Mouse (Mus musculus): ENCODE measurements around the gene Olfr884. TPM values are rescaled to one million over a fixed set of nuclear protein-coding genes. Genes with fewer than 3 reads are reported as not detected.

Olfr884 gene
- not detected for polyA plus RNA-seq (2014; fragmentation: Illumina TruSeq; extraction: RNeasy Lipid Tissue Mini Kit (QIAGEN cat#74804); ENCODE audit: low read depth, low replicate concordance)

DNA sequence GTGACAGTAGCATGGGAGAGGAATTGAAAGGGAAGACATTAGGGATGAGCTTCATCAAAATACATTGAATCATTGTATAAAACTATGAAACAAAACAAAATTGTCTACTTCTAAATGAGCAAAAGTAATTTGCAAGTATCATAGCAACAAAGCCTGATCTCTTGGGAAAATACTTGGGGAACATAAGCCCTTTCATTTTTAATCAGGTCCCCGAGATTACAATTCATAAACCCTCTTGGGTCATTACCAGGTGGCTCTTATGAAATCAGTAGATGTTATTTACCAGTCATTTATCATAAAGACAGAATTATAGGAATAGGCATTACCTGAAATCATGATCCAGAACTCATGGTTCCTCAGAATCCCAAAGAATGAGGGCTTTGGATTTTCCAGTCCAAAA is at the start of gene Olfr884:
TSS of gene Olfr884 (plus strand) at position 301 of the 400 bp plus-strand sequence.

DNA sequence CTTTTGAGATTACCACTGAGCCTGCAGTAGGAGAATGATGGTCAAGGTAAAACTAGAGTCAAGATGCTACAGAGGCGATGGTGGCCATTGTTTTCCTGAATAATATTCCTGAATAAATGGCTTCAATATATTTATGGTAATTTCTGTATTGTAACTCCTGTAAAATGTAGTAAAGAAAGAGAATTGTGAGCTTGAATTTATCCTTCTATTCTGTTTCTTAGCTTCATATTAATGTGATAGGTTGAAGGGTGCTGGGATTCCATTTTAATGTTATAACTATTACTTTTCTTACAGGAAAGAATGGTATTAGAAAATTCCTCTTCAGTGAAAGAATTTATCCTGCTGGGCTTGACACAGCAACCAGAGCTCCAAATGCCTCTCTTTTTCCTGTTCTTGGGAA is 20.8 kb upstream of the Olfr884 start, which contains the start of gene Olfr883:
TSS of gene Olfr883 (plus strand) at position 301 of the 400 bp plus-strand sequence.

DNA sequence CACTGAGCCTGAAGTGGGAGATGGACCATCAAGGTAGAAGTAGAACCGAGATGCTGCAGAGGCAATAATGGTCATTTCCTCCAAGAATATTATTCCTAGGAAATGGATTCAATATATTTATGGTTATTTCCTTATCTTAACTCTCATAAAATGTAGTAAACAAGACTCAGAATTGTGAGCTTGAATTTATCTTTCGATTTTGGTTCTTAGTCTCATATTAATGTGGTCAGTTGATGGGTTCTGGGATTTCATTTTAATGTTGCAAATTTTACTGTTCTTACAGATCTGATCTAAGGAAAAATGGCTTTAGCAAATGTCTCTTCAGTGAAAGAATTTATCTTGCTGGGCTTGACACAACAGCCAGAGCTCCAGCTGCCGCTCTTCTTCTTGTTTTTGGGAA is 14.7 kb downstream of the Olfr884 start, which contains the start of gene Olfr885:
TSS of gene Olfr885 (plus strand) at position 301 of the 400 bp plus-strand sequence.

GRCm38 (mm10) chr9:38083772-38084171 is 37.4 kb downstream of the Olfr884 start, which contains the start of gene Olfr887:
Olfr887 (plus strand) TSS chr9:38084072.

Other genes with a start within 250 kb of the Olfr884 start
- not detected for gene Olfr876, start 243.5 kb upstream of the Olfr884 start, polyA plus RNA-seq (2014; fragmentation: Illumina TruSeq; extraction: RNeasy Lipid Tissue Mini Kit (QIAGEN cat#74804); ENCODE audit: low read depth, low replicate concordance)
- not detected for gene Olfr877, start 192.3 kb upstream of the Olfr884 start, polyA plus RNA-seq (2014; fragmentation: Illumina TruSeq; extraction: RNeasy Lipid Tissue Mini Kit (QIAGEN cat#74804); ENCODE audit: low read depth, low replicate concordance)
- not detected for gene Olfr145, start 149.8 kb upstream of the Olfr884 start, polyA plus RNA-seq (2014; fragmentation: Illumina TruSeq; extraction: RNeasy Lipid Tissue Mini Kit (QIAGEN cat#74804); ENCODE audit: low read depth, low replicate concordance)
- not detected for gene Olfr878, start 128.7 kb upstream of the Olfr884 start, polyA plus RNA-seq (2014; fragmentation: Illumina TruSeq; extraction: RNeasy Lipid Tissue Mini Kit (QIAGEN cat#74804); ENCODE audit: low read depth, low replicate concordance)
- not detected for gene Olfr881, start 54.7 kb upstream of the Olfr884 start, polyA plus RNA-seq (2014; fragmentation: Illumina TruSeq; extraction: RNeasy Lipid Tissue Mini Kit (QIAGEN cat#74804); ENCODE audit: low read depth, low replicate concordance)
- not detected for gene Olfr883, start 20.7 kb upstream of the Olfr884 start, polyA plus RNA-seq (2014; fragmentation: Illumina TruSeq; extraction: RNeasy Lipid Tissue Mini Kit (QIAGEN cat#74804); ENCODE audit: low read depth, low replicate concordance)
- gene Olfr885, start 14.8 kb downstream of the Olfr884 start, polyA plus RNA-seq (2014; fragmentation: Illumina TruSeq; extraction: RNeasy Lipid Tissue Mini Kit (QIAGEN cat#74804); ENCODE audit: low read depth, low replicate concordance), result not detected
- gene Olfr887, start 37.5 kb downstream of the Olfr884 start, polyA plus RNA-seq (2014; fragmentation: Illumina TruSeq; extraction: RNeasy Lipid Tissue Mini Kit (QIAGEN cat#74804); ENCODE audit: low read depth, low replicate concordance), result not detected
- not detected for gene Olfr888, start 61.6 kb downstream of the Olfr884 start, polyA plus RNA-seq (2014; fragmentation: Illumina TruSeq; extraction: RNeasy Lipid Tissue Mini Kit (QIAGEN cat#74804); ENCODE audit: low read depth, low replicate concordance)
- not detected for gene Olfr889, start 68.6 kb downstream of the Olfr884 start, polyA plus RNA-seq (2014; fragmentation: Illumina TruSeq; extraction: RNeasy Lipid Tissue Mini Kit (QIAGEN cat#74804); ENCODE audit: low read depth, low replicate concordance)
- not detected for gene Olfr890, start 96.0 kb downstream of the Olfr884 start, polyA plus RNA-seq (2014; fragmentation: Illumina TruSeq; extraction: RNeasy Lipid Tissue Mini Kit (QIAGEN cat#74804); ENCODE audit: low read depth, low replicate concordance)
- not detected for gene Olfr891, start 134.3 kb downstream of the Olfr884 start, polyA plus RNA-seq (2014; fragmentation: Illumina TruSeq; extraction: RNeasy Lipid Tissue Mini Kit (QIAGEN cat#74804); ENCODE audit: low read depth, low replicate concordance)
- gene Olfr893, start 161.8 kb downstream of the Olfr884 start, polyA plus RNA-seq (2014; fragmentation: Illumina TruSeq; extraction: RNeasy Lipid Tissue Mini Kit (QIAGEN cat#74804); ENCODE audit: low read depth, low replicate concordance), result not detected
- gene Olfr894, start 171.5 kb downstream of the Olfr884 start, polyA plus RNA-seq (2014; fragmentation: Illumina TruSeq; extraction: RNeasy Lipid Tissue Mini Kit (QIAGEN cat#74804); ENCODE audit: low read depth, low replicate concordance), result not detected
- gene Olfr143, start 206.2 kb downstream of the Olfr884 start, polyA plus RNA-seq (2014; fragmentation: Illumina TruSeq; extraction: RNeasy Lipid Tissue Mini Kit (QIAGEN cat#74804); ENCODE audit: low read depth, low replicate concordance), result not detected
- gene Olfr895, start 221.3 kb downstream of the Olfr884 start, polyA plus RNA-seq (2014; fragmentation: Illumina TruSeq; extraction: RNeasy Lipid Tissue Mini Kit (QIAGEN cat#74804); ENCODE audit: low read depth, low replicate concordance), result not detected
- gene Olfr896-ps1, start 244.6 kb downstream of the Olfr884 start, polyA plus RNA-seq (2014; fragmentation: Illumina TruSeq; extraction: RNeasy Lipid Tissue Mini Kit (QIAGEN cat#74804); ENCODE audit: low read depth, low replicate concordance), result not detected

Data from kidney, adult 10 weeks (tissue).